Mouse (Mus musculus) ovary, postnatal 10 days (tissue): ENCODE data around the gene Plscr5.

ENCODE experiments used
- DNase-seq: peaks from one replicate; pipeline ENCODE4 v3.0.0; 2022; ENCODE audit warnings: low spot score

Gene Plscr5

GRCm38 (mm10) chr9:92228867-92229832 lies 36.4 kb downstream of the Plscr5 start:
- DNase-seq = no peak

DNA sequence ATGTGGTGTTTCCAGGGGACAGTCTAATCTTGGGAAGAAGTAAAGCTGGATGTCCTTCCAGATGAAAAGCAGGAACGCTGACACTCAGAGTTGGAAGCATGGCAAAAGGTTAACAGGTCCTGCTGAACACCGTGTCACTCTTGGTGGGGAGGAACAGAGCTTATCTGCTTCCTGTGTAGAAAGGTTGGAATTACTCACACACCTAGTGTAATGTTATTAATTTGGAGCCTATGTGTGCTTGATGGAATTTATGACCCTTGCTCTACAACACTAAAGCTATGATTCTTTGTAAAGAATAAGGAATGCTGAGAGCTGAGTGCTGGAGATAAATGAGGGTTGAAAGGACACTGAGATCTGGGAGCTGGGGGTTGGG lies 37.1 kb downstream of the Plscr5 start:
- no peak for DNase-seq

GRCm38 (mm10) chr9:92234901-92235458 lies 42.2 kb downstream of the Plscr5 start:
- DNase-seq = no peak

DNA sequence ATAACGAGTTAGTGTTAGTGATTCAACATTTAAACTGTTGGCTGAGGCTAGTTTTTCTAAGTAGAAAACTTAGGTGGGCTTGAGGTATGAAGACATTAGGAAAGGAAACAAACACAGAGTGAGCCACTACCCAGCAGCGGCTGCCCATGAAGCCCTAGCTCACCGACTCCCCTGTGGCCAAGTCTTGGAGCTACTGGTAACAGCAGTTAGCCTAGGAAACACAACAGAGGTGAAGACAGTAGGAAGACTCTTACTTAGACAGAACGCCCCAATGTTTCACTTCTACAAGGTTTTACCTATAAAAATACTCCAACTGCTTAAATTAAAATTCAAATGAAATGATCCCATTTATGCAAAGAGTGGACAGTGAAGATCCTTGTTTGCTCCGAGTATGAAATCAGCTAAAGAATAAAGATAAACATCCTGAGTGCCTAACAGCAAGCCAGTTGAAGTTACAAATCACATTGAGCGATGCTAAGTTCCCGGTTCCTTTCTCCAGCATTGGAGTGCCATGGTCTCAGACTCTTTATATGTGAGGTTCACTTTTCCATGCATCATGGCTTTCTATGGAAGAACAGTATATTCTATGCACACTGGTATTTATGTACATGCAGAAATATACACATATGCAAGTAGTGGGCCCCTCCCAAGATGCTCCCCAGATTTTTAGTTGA lies 56.2 kb downstream of the Plscr5 start:
- DNase-seq = no peak

GRCm38 (mm10) chr9:92249447-92249852 lies 56.7 kb downstream of the Plscr5 start, which contains the start of gene Plscr1:
Plscr1 (plus strand) TSS chr9:92249750.
- DNase-seq = no peak

DNA sequence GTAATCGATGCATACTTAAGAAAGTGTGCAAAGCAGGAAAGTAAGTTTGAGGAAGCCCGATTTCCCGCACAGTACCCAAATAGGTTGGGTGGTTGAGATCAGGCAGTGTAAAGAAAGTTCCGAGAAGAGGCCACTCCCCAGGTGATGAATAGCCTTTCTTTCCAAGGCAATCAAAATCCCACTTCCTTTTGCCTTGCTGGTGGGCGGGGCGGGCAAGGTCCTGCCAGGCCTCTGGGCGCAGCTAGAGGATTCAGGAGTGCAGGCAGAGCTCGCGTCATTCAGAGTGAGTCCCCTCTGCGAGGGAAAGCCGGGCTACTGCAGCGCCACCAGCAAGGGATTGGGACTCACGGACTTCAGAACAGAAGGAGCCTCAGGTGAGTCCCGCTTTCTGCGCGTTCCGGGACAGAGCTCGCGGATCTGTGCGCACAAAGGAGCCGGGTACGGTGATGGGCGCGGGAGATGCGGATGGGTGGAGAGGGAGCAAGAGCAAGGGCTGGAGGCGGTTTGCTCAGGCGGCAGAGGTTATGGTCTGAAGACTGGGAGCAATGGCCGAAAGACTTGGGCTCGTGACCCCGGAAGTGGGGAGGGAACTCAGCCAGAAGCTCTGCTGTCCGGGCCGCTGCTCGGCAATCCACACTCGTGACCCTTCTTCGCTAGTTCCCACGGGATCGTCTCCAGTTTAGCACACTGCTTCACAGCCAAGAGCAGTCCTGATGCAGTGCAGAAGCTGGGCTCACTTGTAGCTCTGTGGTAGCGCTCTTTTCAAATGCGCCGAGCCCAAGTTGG lies 57.4 kb downstream of the Plscr5 start:
- DNase-seq = peak; percentile 60

- no peak for DNase-seq
Observed at GRCm38 (mm10) chr9:92252718-92253117, 60.0 kb downstream of the Plscr5 start.

- no peak for DNase-seq
Observed at GRCm38 (mm10) chr9:92253585-92254321, 61.0 kb downstream of the Plscr5 start.
